Comparison of ENCODE assay signal across 28 mouse cellular contexts in genomic region chr16:78707566-78707965, GRCm38 (mm10).
"Had no signal": no experiment of that assay in that cellular context is flagged by ENCODE, and none has a peak within 500 bp of the region (broad histone marks: within the 10 kb centered on the region; RNA-seq: fewer than 3 reads in every experiment).

No protein-coding gene starts in this region.

- H3K9me3 ChIP-seq: embryonic facial prominence, embryonic 12.5 days; embryonic facial prominence, embryonic 13.5 days; embryonic facial prominence, embryonic 15.5 days; forebrain, embryonic 10.5 days; forebrain, embryonic 12.5 days; forebrain, embryonic 13.5 days; forebrain, embryonic 15.5 days had no signal

- H3K27ac ChIP-seq: embryonic facial prominence, embryonic 12.5 days; embryonic facial prominence, embryonic 13.5 days; embryonic facial prominence, embryonic 15.5 days; forebrain, embryonic 10.5 days; forebrain, embryonic 12.5 days; forebrain, embryonic 13.5 days; forebrain, embryonic 15.5 days; gastrocnemius, adult 2 months; heart, adult 2 months had no signal

- H3K27me3 ChIP-seq: embryonic facial prominence, embryonic 12.5 days; embryonic facial prominence, embryonic 13.5 days; embryonic facial prominence, embryonic 15.5 days; forebrain, embryonic 12.5 days; forebrain, embryonic 13.5 days; forebrain, embryonic 15.5 days had no signal

- ATAC-seq: forebrain, embryonic 13.5 days; forebrain, embryonic 14.5 days; forebrain, embryonic 15.5 days; forebrain, embryonic 16.5 days; forebrain, postnatal 0 days had no signal

- H3K4me1 ChIP-seq: embryonic facial prominence, embryonic 12.5 days; embryonic facial prominence, embryonic 13.5 days; embryonic facial prominence, embryonic 15.5 days; forebrain, embryonic 10.5 days; forebrain, embryonic 12.5 days; forebrain, embryonic 13.5 days; forebrain, embryonic 15.5 days had no signal

- DNase-seq: cerebellum, adult 2 months; cerebellum, adult 8-10 months; cerebellum, adult 9-10 months; cerebellum, adult 9-11 months; cerebellum, postnatal 10 days; cerebellum, postnatal 14 days; cerebellum, postnatal 25 days; cerebellum, postnatal 36 days; embryo, embryonic 11 days; forebrain, postnatal 0 days; gastrocnemius, adult 2 months; gastrocnemius, postnatal 10 days; gastrocnemius, postnatal 14 days; gastrocnemius, postnatal 25 days; gastrocnemius, postnatal 36 days; heart, adult 11 months; heart, adult 18-20 months; heart, adult 2 months had no signal

- H3K4me3 ChIP-seq: embryonic facial prominence, embryonic 12.5 days; embryonic facial prominence, embryonic 13.5 days; embryonic facial prominence, embryonic 15.5 days; erythroblast, embryonic 14.5 days; forebrain, embryonic 10.5 days; forebrain, embryonic 12.5 days; forebrain, embryonic 13.5 days; forebrain, embryonic 15.5 days; gastrocnemius, adult 2 months; heart, adult 2 months had no signal

- H3K4me2 ChIP-seq: embryonic facial prominence, embryonic 12.5 days; embryonic facial prominence, embryonic 13.5 days; embryonic facial prominence, embryonic 15.5 days; forebrain, embryonic 12.5 days; forebrain, embryonic 13.5 days; forebrain, embryonic 15.5 days had no signal

- H3K36me3 ChIP-seq: embryonic facial prominence, embryonic 12.5 days; embryonic facial prominence, embryonic 13.5 days; embryonic facial prominence, embryonic 15.5 days; forebrain, embryonic 10.5 days; forebrain, embryonic 12.5 days; forebrain, embryonic 15.5 days had no signal

- H3K9ac ChIP-seq: embryonic facial prominence, embryonic 12.5 days; embryonic facial prominence, embryonic 13.5 days; embryonic facial prominence, embryonic 15.5 days; forebrain, embryonic 12.5 days; forebrain, embryonic 13.5 days; forebrain, embryonic 15.5 days; forebrain, postnatal 0 days had no signal
